Mouse (Mus musculus): ENCODE measurements around the gene Hnrnpul2.
"Not testable (repeated sequence)": the region's sequence is repeated elsewhere in the genome, so short reads cannot be mapped to it uniquely, and the experiment has no call there.

Hnrnpul2 gene

GRCm38 (mm10) chr19:8851639-8852038 lies 31.8 kb downstream of the Hnrnpul2 start:
- no peak for DNase-seq (ENCODE audit: low read depth, low spot score)

DNA sequence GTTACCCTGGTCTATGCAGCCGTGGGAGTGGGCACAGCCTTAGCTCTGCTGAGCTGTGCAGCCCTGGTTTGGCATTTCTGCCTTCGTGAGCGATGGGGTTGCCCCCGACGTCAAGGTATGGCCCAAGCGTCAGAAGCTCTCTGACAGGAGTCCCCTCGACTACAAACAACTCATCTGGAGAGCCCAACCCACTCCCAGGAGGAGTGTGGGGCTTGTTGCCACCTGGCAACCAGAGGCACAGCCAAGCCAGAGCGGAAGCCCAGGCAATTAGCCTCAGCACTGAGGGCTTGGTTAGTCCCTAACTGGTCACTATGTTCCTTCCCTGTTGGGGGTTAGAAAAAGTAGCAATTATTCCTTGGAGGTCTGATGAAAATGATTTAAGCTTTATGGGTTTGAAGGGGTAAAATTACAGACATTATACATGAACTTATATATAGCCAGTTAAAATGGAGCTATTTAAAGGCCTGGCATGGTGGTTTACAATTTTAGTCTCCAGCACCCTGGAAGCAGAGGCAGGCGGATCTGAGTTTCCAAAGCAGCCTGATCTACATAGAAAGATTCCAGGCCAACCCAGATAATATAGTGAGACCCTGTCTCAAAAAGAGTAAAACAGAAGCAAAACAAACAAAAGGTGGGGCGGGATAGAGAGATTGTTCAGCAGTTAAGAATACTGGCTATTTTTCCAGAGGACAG lies 32.6 kb downstream of the Hnrnpul2 start:
- DNase-seq (ENCODE audit: low read depth, low spot score): no peak

GRCm38 (mm10) chr19:8853117-8853516 lies 33.3 kb downstream of the Hnrnpul2 start:
- no peak for DNase-seq (ENCODE audit: low read depth, low spot score)

DNA sequence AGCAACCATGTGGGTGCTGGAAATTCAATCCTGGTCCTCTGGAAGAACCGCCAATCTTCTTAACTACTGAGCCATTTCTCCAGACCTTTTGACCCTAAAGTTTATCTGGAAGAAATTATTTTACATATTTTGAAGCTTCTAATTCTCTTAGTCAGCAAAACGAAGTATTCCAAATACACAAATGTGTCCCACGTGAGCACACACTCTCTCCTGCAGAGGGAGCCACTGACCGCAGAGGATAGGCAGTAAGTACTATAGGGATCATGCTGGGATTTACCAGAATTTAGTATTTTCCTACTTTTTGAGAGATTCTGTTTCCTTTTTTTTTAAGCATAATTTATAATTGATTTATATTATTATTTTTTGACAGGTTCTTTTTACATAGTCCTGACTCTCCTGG lies 37.9 kb downstream of the Hnrnpul2 start:
- DNase-seq (ENCODE audit: low read depth, low spot score): no peak

DNA sequence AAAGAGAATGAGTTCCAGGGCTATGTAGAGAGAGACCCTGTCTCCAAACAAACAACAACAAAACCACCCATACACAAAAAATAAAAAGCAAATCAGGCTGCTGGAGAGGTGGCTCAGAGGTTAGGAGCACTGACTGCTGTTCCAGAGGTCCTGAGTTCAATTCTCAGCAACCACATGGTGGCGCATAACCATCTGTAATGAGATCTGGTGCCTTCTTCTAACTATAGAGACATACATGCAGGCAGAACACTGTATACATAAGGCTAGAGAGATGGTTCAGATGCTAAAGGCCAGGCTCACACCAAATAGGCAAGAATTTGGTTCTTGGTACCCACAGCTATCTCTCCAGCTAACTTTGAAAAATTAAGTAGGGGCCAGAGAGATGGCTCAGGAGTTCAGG lies 39.2 kb downstream of the Hnrnpul2 start:
- no peak for DNase-seq (ENCODE audit: low read depth, low spot score)

- no peak for DNase-seq (ENCODE audit: low read depth, low spot score)
Observed at GRCm38 (mm10) chr19:8864265-8864664, 44.5 kb downstream of the Hnrnpul2 start.

DNA sequence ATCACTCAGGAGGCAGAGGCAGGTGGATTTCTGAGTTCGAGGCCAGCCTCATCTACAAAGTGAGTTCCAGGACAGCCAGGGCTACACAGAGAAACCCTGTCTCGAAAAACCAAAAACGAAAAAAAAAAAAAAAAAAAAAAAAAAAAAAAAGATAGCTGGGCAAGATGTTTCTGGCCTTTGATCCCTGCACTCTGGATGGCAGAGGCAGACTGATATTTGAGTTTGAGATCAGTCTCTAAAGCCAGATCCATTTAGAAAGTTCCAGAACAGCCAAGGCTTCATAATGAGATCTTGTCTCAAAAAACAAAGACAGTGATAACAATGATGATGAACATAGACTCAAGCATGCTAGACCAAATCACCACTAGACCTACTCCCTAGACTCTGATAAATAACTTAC lies 50.6 kb downstream of the Hnrnpul2 start:
- not testable (repeated sequence) for DNase-seq (ENCODE audit: low read depth, low spot score)

GRCm38 (mm10) chr19:8870838-8871237 lies 51.0 kb downstream of the Hnrnpul2 start:
- DNase-seq (ENCODE audit: low read depth, low spot score): no peak

- peak; percentile 96 for DNase-seq (ENCODE audit: low read depth, low spot score)
Observed at GRCm38 (mm10) chr19:8871267-8872186, 51.7 kb downstream of the Hnrnpul2 start, which contains the start of gene Ubxn1. Gene Ubxn1, plus strand, starts transcription at chr19:8871496.

DNA sequence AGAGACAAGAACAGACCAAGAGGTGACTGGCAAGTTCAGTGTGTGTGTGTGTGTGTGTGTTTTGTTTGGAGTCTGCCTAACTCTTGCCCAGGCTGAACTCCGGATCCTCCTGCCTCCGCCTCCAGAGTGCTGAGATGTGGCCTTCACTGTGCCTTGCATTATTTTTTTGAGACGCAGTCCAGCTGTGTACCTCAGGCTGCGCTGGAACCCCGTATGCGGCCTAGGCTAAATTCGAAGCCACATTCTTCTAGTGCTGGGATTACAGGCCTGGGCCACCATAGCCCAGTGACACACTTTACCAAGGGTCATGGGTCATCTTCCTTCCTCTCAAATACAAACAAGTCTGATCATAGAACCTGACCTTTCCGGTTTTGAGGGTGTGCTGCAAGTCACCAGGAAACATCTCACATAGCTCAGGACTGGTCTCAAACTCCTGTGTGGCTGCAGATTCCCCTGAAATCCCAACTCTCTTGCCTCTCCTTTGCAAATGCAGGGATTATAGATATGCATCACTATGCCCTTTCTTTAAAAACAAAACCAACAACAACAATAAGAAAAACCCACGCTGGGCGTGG lies 52.5 kb downstream of the Hnrnpul2 start:
- DNase-seq (ENCODE audit: low read depth, low spot score): no peak

DNA sequence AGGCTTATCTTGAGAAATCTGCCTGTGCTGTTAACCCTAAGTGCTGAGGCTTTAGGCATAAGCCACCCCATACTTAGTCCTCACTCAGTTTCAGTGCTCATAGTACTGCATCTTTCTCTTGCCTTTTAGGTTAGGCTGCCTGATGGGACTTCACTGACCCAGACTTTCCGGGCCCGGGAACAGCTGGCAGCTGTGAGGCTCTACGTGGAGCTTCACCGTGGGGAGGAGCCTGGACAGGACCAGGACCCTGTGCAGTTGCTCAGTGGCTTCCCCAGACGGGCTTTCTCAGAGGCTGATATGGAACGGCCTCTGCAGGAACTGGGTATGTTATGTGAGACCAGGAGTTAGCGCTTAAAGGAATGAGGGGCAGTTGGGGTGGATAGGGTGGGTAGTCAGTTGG lies 55.2 kb downstream of the Hnrnpul2 start:
- no peak for DNase-seq (ENCODE audit: low read depth, low spot score)

- DNase-seq (ENCODE audit: low read depth, low spot score): peak; percentile 82
Observed at GRCm38 (mm10) chr19:8880311-8881033, 60.7 kb downstream of the Hnrnpul2 start, which contains the start of gene Uqcc3. Gene Uqcc3, minus strand, starts transcription at chr19:8880923.

DNA sequence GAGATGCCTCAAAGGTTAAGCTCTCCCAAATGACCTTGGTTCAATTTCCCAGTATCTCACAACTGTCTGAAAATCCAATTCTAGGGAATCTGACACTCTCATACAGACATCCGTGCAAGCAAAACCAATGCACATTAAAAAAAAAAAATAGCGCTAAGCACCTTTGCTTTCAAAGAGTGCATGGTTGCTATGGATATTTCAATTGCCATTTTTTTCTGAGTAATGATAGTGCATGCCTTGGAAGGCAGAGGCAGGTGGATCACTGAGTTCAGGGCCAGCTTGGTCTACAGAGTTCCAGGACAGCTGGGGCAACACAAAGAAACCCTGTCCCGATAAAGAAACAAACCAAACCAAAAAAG lies 61.2 kb downstream of the Hnrnpul2 start:
- no peak for DNase-seq (ENCODE audit: low read depth, low spot score)

DNA sequence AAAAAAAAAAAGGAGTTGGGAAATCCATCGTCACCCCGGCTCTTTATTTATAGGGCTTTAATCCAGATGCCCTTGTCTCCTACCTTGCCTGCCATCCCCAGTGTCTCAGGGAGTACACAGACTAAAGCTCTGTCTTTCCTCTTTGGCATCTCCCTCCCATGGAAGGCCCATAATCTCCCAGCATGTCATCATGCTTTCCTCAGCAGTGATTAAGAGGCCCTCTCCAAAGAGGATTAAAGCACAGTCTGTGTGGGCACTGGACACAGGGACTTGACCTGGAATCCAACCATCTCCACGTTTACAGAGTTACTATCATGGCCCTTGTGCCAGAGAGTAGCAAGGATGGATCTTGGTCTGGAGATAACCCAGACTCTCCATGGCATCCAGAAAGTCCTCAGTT lies 63.8 kb downstream of the Hnrnpul2 start, which contains the start of the genes Lbhd1 and Gm49403:
Lbhd1 (plus strand) TSS at position 117 of the 400 bp plus-strand sequence.
Gm49403 (plus strand) TSS at position 315 of the 400 bp plus-strand sequence.
- no peak for DNase-seq (ENCODE audit: low read depth, low spot score)
